Mouse (Mus musculus) bone marrow, adult 2 months (tissue): ENCODE results near the gene Kcnip4.

ENCODE experiments used
- CTCF ChIP-seq: fragments of 200-500 bp; IDR thresholded peaks from 2 replicates; pipeline ENCODE4 v1.5.1; 2011; ENCODE audit warnings: low read length, control low read depth; ENCODE audit not compliant: control insufficient read depth, insufficient read depth
- POLR2A ChIP-seq: fragments of 200-500 bp; IDR thresholded peaks from 2 replicates; pipeline ENCODE4 v1.6.1; 2011; ENCODE audit warnings: low read depth, mild to moderate bottlenecking, control low read depth, low read length, borderline replicate concordance; ENCODE audit not compliant: control insufficient read depth

DNA sequence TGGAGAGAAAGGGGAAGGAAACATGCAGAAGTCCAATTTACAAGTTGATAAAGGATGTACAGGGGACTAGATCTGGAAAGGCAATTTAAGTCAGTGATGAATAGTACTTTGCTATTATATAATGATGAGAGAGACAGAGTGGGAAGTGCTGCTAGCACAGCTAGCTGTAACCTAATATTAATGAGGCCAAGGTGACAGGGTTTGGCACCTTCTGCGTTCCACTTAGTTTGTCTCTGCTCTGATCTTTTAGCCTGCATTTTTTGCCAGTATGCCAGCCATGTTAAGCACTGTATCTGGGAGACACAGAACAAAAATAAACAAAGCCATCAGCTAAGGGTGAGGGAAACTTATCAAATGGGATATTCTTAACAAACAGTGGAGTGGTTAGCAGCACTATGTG lies 745.3 kb downstream of the Kcnip4 start:
- TF ChIP-seq CTCF (no peak), POLR2A (no peak)
